Mouse (Mus musculus) C2C12 (cell line): Measurements from ENCODE around the gene Mogat2.

Experiments used
- CEBPB ChIP-seq: IDR thresholded peaks from one replicate; pipeline ENCODE4 v1.6.1; 2011; ENCODE audit warnings: low read depth, mild to moderate bottlenecking, control low read depth, moderate library complexity
- CTCF ChIP-seq: IDR thresholded peaks from one replicate; pipeline ENCODE4 v1.5.1; 2011; ENCODE audit not compliant: control insufficient read depth, insufficient read depth, insufficient read length
- MAX ChIP-seq: IDR thresholded peaks from one replicate; pipeline ENCODE4 v1.6.1; 2011; ENCODE audit warnings: mild to moderate bottlenecking, control low read depth
- MYOG ChIP-seq: IDR thresholded peaks from one replicate; pipeline ENCODE4 v1.6.1; 2011; ENCODE audit not compliant: control insufficient read depth, insufficient read length; ENCODE audit errors: extremely low read depth

GRCm38 (mm10) chr7:99177386-99177785, 61.0 kb downstream of the Mogat2 start:
- TF ChIP-seq CTCF: no peak
- no peak for TF ChIP-seq MAX
- TF ChIP-seq MYOG: no peak
- no peak for TF ChIP-seq CEBPB
